Mouse (Mus musculus) ES-E14 (cell line): ENCODE measurements at regions not wholly inside any gene's neighbourhood (a gene's known extent, or its start where the extent isn't known, plus 50 kb on each side); places are given as distances from the start of the nearest gene placed in this dataset.

Experiments
- DNase-seq: peaks from one replicate; pipeline ENCODE4 v3.0.0-alpha.2; 2013; ENCODE audit warnings: low read depth, low spot score
- H3K27ac ChIP-seq: 2 replicates; pipeline ENCODE4 v1.5.1; 2012; ENCODE audit warnings: low read depth, mild to moderate bottlenecking, low read length, moderate library complexity, mixed read lengths; ENCODE audit not compliant: poor library complexity, insufficient read depth, severe bottlenecking
- H3K36me3 ChIP-seq: 2 replicates; pipeline ENCODE4 v1.6.1; 2012; ENCODE audit warnings: mild to moderate bottlenecking, low read length, moderate library complexity, mixed read lengths; ENCODE audit not compliant: control insufficient read depth, poor library complexity, insufficient read depth, severe bottlenecking
- H3K4me1 ChIP-seq, 2 experiments: fragments of 150-350 bp in 1 of 2; sonication (generic) in 1 of 2; 2 replicates each; pipeline ENCODE4 v1.6.1; 2012; ENCODE audit warnings: low read length in 2 of 2, mild to moderate bottlenecking in 1 of 2, mixed read lengths in 1 of 2; ENCODE audit not compliant: control insufficient read depth in 2 of 2, insufficient read depth in 2 of 2, poor library complexity in 1 of 2
- H3K4me3 ChIP-seq, 2 experiments: fragments of 150-350 bp in 1 of 2; sonication (generic) in 1 of 2; 2 replicates each; pipeline ENCODE4 v1.5.1; 2012; ENCODE audit warnings: low read length in 2 of 2, low read depth in 1 of 2, mild to moderate bottlenecking in 1 of 2, mixed read lengths in 1 of 2; ENCODE audit not compliant: insufficient read depth in 1 of 2, poor library complexity in 1 of 2, severe bottlenecking in 1 of 2
- H3K9ac ChIP-seq: 2 replicates; pipeline ENCODE4 v1.6.1; 2012; ENCODE audit warnings: low read depth, mild to moderate bottlenecking, low read length, mixed read lengths; ENCODE audit not compliant: poor library complexity, insufficient read depth, severe bottlenecking
- H3K9me3 ChIP-seq: fragments of 150-350 bp; sonication (generic); 2 replicates; pipeline ENCODE4 v1.6.1; 2012; ENCODE audit warnings: low read depth, mild to moderate bottlenecking, low read length; ENCODE audit not compliant: control insufficient read depth, insufficient read depth
- CHD2 ChIP-seq: IDR thresholded peaks from 2 replicates; pipeline ENCODE4 v1.6.1; 2014; ENCODE audit warnings: mild to moderate bottlenecking, low read depth, low read length, inconsistent platforms
- HCFC1 ChIP-seq: IDR thresholded peaks from 2 replicates; pipeline ENCODE4 v1.6.1; 2012; ENCODE audit warnings: low read length, inconsistent platforms, borderline replicate concordance; ENCODE audit not compliant: insufficient read depth
- MAFK ChIP-seq: IDR thresholded peaks from 2 replicates; pipeline ENCODE4 v1.6.1; 2014; ENCODE audit warnings: mild to moderate bottlenecking, low read depth, low read length, inconsistent platforms; ENCODE audit not compliant: insufficient read depth
- ZC3H11A ChIP-seq: IDR thresholded peaks from 2 replicates; pipeline ENCODE4 v1.6.1; 2012; ENCODE audit warnings: low read depth, mild to moderate bottlenecking, inconsistent platforms, low read length, borderline replicate concordance
- ZNF384 ChIP-seq: IDR thresholded peaks from 2 replicates; pipeline ENCODE4 v1.6.1; 2012; ENCODE audit warnings: low read depth, low read length, inconsistent platforms
- in situ Hi-C, 2 experiments: fragments of 600-800 bp; cut with MboI; formaldehyde crosslinking; loops; one replicate each; pipeline ENCODE4 v1.15.1; 2025; ENCODE audit warnings: low sequenced_read_pairs in 2 of 2, inconsistent platforms in 1 of 2; ENCODE audit not compliant: unreplicated experiment in 2 of 2

DNA sequence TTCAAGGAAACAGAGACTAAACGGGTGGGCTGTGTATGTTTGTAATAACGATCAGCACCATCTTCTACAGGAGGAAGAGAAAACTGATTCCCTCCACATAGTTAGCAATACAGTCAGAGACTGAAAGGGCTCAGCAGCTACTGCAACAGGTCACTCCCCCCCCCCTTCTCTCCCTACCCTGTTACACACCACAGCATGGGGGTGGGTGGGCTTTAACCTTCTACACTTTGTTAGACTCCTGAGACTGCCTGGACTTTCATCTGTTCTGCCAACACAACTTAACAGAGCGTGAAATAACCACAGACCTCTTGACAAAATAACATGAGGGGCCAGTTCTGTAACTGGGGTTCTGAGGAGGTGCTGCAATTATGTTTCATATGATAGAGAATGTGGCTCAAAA lies 50.7 kb upstream of the Snap91 start:
- H3K27ac ChIP-seq = no peak overlapping the region
- H3K36me3 ChIP-seq = no peaks in the 10 kb centered on the region
- H3K4me1 ChIP-seq = no peaks in the 10 kb centered on the region
- TF ChIP-seq ZC3H11A = no peak
- no peak for TF ChIP-seq MAFK
- no peak for TF ChIP-seq ZNF384
- TF ChIP-seq HCFC1 = no peak
- TF ChIP-seq CHD2 = no peak
- DNase-seq = no peak
- H3K9ac ChIP-seq = no peak overlapping the region
- no peak overlapping the region for H3K4me3 ChIP-seq
- no peaks in the 10 kb centered on the region for H3K9me3 ChIP-seq
- in situ Hi-C loops = no loop called here
